Mouse (Mus musculus): ENCODE measurements around the gene Zfp994. TPM values are rescaled to one million over a fixed set of nuclear protein-coding genes. Genes with fewer than 3 reads are reported as not detected.
"Not testable (repeated sequence)": the region's sequence is repeated elsewhere in the genome, so short reads cannot be mapped to it uniquely, and the experiment has no call there.

Gene Zfp994
- polyA plus RNA-seq (2014; fragmentation: Nextera tagmentation; extraction: Ambion mirVana) = 4.6 and 4.9 TPM in 2 replicates

- Histone ChIP-seq H3K9ac (peak within 1 kb of the TSS; percentile 73), H3K4me2 (replicated peaks) (peak within 1 kb of the TSS; percentile 60), H3K4me3 (replicated peaks; ENCODE audit: low read length) (peak within 1 kb of the TSS; percentile 54), H3K27ac (peak within 1 kb of the TSS; percentile 77; the same call in 1 of the 2 replicates)
- H3K27me3 ChIP-seq (ENCODE audit: control insufficient read depth, insufficient read depth, low read length); H3K36me3 ChIP-seq (replicated peaks; ENCODE audit: control insufficient read depth, insufficient read depth); H3K4me1 ChIP-seq (replicated peaks; ENCODE audit: control insufficient read depth, insufficient read depth, low read length); H3K9me3 ChIP-seq (ENCODE audit: control insufficient read depth, low read length): not testable (repeated sequence)
- peak; percentile 100 for ATAC-seq (ENCODE audit: low FRiP score)
- under 1% methylated on average over 23 of the region's 23 CpGs for WGBS
- DNase-seq (ENCODE audit: low spot score) = peak; percentile 98
These were observed at the start of gene Zfp994 for GRCm38 (mm10) chr17:22225422-22226012. Zfp994 (minus strand) TSS chr17:22225616.

GRCm38 (mm10) chr17:22230701-22231100 lies 5.3 kb upstream of the Zfp994 start:
- H3K4me2 ChIP-seq (replicated peaks); H3K4me1 ChIP-seq (replicated peaks; ENCODE audit: control insufficient read depth, insufficient read depth, low read length); H3K36me3 ChIP-seq (replicated peaks; ENCODE audit: control insufficient read depth, insufficient read depth); H3K27ac ChIP-seq; ATAC-seq (ENCODE audit: low FRiP score); DNase-seq (ENCODE audit: low spot score); H3K9ac ChIP-seq; H3K4me3 ChIP-seq (replicated peaks; ENCODE audit: low read length); H3K27me3 ChIP-seq (ENCODE audit: control insufficient read depth, insufficient read depth, low read length); H3K9me3 ChIP-seq (ENCODE audit: control insufficient read depth, low read length): not testable (repeated sequence)
- 67% methylated on average over 18 of the region's 19 CpGs for whole genome bisulfite sequencing

GRCm38 (mm10) chr17:22225015-22225414 lies 401 bp downstream of the Zfp994 start:
- not testable (repeated sequence) for H3K36me3 ChIP-seq (replicated peaks; ENCODE audit: control insufficient read depth, insufficient read depth); H3K9me3 ChIP-seq (ENCODE audit: control insufficient read depth, low read length); H3K27me3 ChIP-seq (ENCODE audit: control insufficient read depth, insufficient read depth, low read length); H3K4me1 ChIP-seq (replicated peaks; ENCODE audit: control insufficient read depth, insufficient read depth, low read length); DNase-seq (ENCODE audit: low spot score)
- WGBS = 2% methylated on average over 3 of the region's 3 CpGs
- H3K4me3 ChIP-seq (replicated peaks; ENCODE audit: low read length) = peak overlapping the region; percentile 54
- ATAC-seq (ENCODE audit: low FRiP score) = peak; percentile 71
- H3K27ac ChIP-seq = 0 out of 2 replicates have a peak overlapping the region, but pooled peaks have one; percentile 77
- H3K9ac ChIP-seq = peak overlapping the region; percentile 73
- peak overlapping the region; percentile 60 for H3K4me2 ChIP-seq (replicated peaks)

GRCm38 (mm10) chr17:22165722-22166294 lies 59.6 kb downstream of the Zfp994 start, which contains the start of gene Zfp947:
Zfp947 (minus strand) TSS chr17:22166190.
- H3K36me3 ChIP-seq (replicated peaks; ENCODE audit: control insufficient read depth, insufficient read depth); H3K4me1 ChIP-seq (replicated peaks; ENCODE audit: control insufficient read depth, insufficient read depth, low read length); H3K27me3 ChIP-seq (ENCODE audit: control insufficient read depth, insufficient read depth, low read length); H3K9me3 ChIP-seq (ENCODE audit: control insufficient read depth, low read length); H3K27ac ChIP-seq: not testable (repeated sequence)
- peak; percentile 46 for DNase-seq (ENCODE audit: low spot score)
- peak within 1 kb of the TSS; percentile 44 for H3K4me3 ChIP-seq (replicated peaks; ENCODE audit: low read length)
- peak within 1 kb of the TSS; percentile 51 for H3K4me2 ChIP-seq (replicated peaks)
- ATAC-seq (ENCODE audit: low FRiP score) = peak; percentile 87
- WGBS = under 1% methylated on average over 16 of the region's 16 CpGs
- peak within 1 kb of the TSS; percentile 55 for H3K9ac ChIP-seq

- 5% methylated on average over 3 of the region's 3 CpGs for WGBS
- H3K4me2 ChIP-seq (replicated peaks) = peak overlapping the region; percentile 51
- not testable (repeated sequence) for H3K27me3 ChIP-seq (ENCODE audit: control insufficient read depth, insufficient read depth, low read length); H3K36me3 ChIP-seq (replicated peaks; ENCODE audit: control insufficient read depth, insufficient read depth); H3K9me3 ChIP-seq (ENCODE audit: control insufficient read depth, low read length); DNase-seq (ENCODE audit: low spot score); H3K4me1 ChIP-seq (replicated peaks; ENCODE audit: control insufficient read depth, insufficient read depth, low read length); H3K27ac ChIP-seq
- H3K9ac ChIP-seq = peak overlapping the region; percentile 55
- H3K4me3 ChIP-seq (replicated peaks; ENCODE audit: low read length) = peak overlapping the region; percentile 44
- ATAC-seq (ENCODE audit: low FRiP score) = peak; percentile 64
These were observed 60.1 kb downstream of the Zfp994 start for GRCm38 (mm10) chr17:22165304-22165703.

- not testable (repeated sequence) for ATAC-seq (ENCODE audit: low FRiP score); H3K4me3 ChIP-seq (replicated peaks; ENCODE audit: low read length); H3K9me3 ChIP-seq (ENCODE audit: control insufficient read depth, low read length); H3K9ac ChIP-seq; H3K36me3 ChIP-seq (replicated peaks; ENCODE audit: control insufficient read depth, insufficient read depth); H3K4me2 ChIP-seq (replicated peaks); H3K27ac ChIP-seq; H3K27me3 ChIP-seq (ENCODE audit: control insufficient read depth, insufficient read depth, low read length); DNase-seq (ENCODE audit: low spot score); H3K4me1 ChIP-seq (replicated peaks; ENCODE audit: control insufficient read depth, insufficient read depth, low read length)
- whole genome bisulfite sequencing = 73% methylated on average over 2 of the region's 4 CpGs
These were observed 71.5 kb downstream of the Zfp994 start for GRCm38 (mm10) chr17:22153951-22154350.

Other genes with a start within 250 kb of the Zfp994 start
- gene Zfp947, start 59.4 kb downstream of the Zfp994 start, polyA plus RNA-seq (2014; fragmentation: Nextera tagmentation; extraction: Ambion mirVana) = 1.6 and 2.1 TPM in 2 replicates
- 13.8 and 14.4 TPM in 2 replicates for gene CT030661.1, start 89.2 kb upstream of the Zfp994 start, polyA plus RNA-seq (2014; fragmentation: Nextera tagmentation; extraction: Ambion mirVana)
- gene Zfp944, start 135.8 kb upstream of the Zfp994 start, polyA plus RNA-seq (2014; fragmentation: Nextera tagmentation; extraction: Ambion mirVana) = 14.5 and 15.1 TPM in 2 replicates
- gene Zfp758, start 135.8 kb upstream of the Zfp994 start, polyA plus RNA-seq (2014; fragmentation: Nextera tagmentation; extraction: Ambion mirVana) = 8.8 and 9.1 TPM in 2 replicates
- gene Zfp946, start 198.6 kb upstream of the Zfp994 start, polyA plus RNA-seq (2014; fragmentation: Nextera tagmentation; extraction: Ambion mirVana) = 39.0 and 43.4 TPM in 2 replicates

Measured in hindbrain, embryonic 14.5 days (tissue).